Mouse (Mus musculus): ENCODE data around the gene Sntn. TPM values are rescaled to one million over a fixed set of nuclear protein-coding genes. Genes with fewer than 3 reads are reported as not detected.

Gene Sntn
- not detected in 2 replicates for polyA plus RNA-seq (2012; rRNA removed)

DNA sequence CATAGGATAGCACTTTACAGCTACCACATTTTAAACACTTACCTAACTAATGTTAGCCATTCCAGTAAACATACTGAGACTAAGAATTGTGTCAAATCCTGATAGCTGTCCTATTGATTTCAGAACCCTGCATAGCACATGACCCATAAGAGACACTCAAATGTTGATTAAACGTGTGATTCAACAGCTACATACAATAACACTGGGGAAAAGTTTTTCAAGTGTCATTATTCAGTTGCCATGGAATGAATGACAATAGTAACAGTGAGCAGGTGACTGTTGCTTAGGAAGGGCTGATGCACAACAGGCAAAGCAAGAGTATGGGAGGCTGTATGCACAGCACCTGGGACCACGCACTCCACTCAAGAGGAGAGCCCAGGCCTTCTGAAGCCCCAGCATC, at the start of gene Sntn:
Gene Sntn (plus strand): TSS at position 301 of the 400 bp plus-strand sequence.
- no peak for DNase-seq (ENCODE audit: low spot score)

DNA sequence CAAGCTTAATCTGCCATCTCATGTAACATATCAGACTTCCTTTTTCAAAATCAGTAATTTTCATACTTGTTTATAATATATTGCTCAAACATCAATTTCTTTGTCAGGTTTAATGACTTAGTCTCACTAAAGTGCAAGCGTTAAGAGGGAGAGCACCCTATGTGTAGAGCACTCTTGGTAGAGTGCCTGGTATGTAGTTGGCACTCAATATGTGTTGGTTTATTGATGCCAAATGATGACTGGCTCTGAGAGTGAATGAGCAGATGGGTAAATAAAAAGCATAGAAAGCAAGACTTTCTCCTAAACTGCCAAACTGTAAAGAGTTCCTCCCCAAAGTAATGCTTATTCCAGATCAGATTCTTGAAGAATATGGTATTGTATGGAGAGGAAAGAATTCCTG, 20.8 kb upstream of the Sntn start:
- no peak for DNase-seq (ENCODE audit: low spot score)

GRCm38 (mm10) chr14:13651039-13651438, 19.6 kb upstream of the Sntn start:
- DNase-seq (ENCODE audit: low spot score): no peak

DNA sequence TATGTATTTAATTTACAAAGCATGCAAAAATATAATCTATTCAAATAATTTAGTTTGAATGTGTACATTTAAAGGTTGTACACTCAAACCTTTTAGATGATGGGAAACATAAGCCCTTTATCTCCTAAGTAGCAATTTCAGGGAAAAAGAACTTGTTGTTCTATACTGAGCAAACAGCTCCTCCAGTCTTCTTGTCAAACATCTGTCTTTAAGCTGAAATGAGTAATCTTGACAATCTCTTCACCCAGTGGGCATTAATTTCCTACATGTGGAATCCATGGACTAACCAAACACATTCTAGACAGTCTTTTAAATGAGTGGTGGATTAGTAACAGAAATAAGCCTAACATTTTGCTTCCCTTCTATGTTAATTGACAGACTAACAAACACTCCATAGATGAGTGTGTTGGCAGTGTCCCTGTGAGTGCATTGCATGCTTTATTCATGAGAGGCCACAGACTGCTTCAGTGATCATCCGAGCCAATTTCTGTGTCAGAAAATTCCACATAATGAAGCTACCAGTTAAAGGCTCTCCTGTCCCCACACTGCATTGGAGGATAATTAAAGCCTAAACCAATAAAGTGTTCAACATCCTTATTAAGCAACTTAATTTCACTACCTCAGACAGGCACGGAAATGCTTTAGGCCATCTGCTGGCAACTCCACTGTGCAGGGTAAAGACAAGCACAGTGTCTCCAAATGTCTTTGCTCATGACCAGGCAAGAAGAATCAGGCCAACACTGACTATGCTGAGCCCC, 19.0 kb upstream of the Sntn start:
- no peak for DNase-seq (ENCODE audit: low spot score)

- no peak for DNase-seq (ENCODE audit: low spot score)
Observed at GRCm38 (mm10) chr14:13686716-13687115, 16.0 kb downstream of the Sntn start.

- DNase-seq (ENCODE audit: low spot score): no peak
Observed at GRCm38 (mm10) chr14:13690426-13690825, 19.8 kb downstream of the Sntn start.

GRCm38 (mm10) chr14:13732263-13732662, 61.6 kb downstream of the Sntn start:
- no peak for DNase-seq (ENCODE audit: low spot score)

Other genes starting within 250 kb of the Sntn start
- not detected in 2 replicates for gene Gm281, start 243.6 kb downstream of the Sntn start, polyA plus RNA-seq (2012; rRNA removed)

All from urinary bladder, adult 2 months (tissue).